Mouse (Mus musculus): ENCODE data around the gene Lysmd1.

DNA sequence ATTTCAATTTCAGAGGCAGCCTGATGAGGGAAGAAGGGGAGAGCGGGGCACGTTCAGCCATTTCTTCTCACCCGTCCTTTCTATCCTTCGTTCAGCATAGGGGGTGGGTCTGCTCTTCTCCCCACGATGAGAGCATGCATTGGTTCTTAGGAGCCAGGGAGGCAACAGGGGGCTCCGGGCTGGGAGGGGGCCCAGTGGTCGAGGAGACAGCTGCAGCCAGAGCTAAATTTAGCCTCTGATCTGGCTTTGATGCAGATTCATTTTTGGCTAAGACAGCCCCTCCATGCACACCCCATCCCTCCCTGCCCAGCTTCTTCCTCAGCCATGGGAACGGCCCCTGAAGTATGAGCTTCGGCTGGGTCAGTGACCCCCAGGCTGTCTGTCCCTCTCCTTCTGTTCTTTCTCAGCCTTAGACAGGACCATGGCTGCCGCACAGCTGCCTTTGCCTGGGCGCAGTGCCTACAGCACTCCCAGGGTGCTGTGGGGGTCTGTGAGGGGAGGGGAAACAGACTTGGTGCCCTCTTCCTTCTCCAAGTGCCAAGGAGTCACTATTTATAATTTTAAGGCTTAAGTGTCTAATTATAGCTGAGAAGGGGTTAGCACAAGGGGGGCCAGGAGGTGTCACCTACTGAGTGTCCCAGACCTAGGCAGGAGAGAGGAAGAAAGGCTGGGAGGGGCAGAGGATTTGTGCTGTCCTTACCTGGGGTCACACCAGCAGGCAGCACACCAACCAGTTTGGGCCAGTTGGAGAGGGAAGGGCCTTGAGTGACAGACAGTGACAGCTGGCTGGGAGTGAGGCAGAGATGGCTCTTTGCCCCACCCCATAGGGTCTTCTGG is 29.7 kb downstream of the Lysmd1 start:
- TF ChIP-seq CTCF (IDR thresholded peaks at IDR 0.05; ENCODE audit: control insufficient read depth, insufficient read depth, insufficient replicate concordance, low read depth, low read length) (no peak), POLR2A (IDR thresholded peaks at IDR 0.05; ENCODE audit: control insufficient read depth, low read depth, low read length) (no peak)

Data from testis, adult 2 months (tissue).